Mouse (Mus musculus) small intestine, adult 2 months (tissue): ENCODE measurements around the gene Nipal3.

ENCODE experiments used
- CTCF ChIP-seq: fragments of 200-500 bp; IDR thresholded peaks from 2 replicates; pipeline ENCODE4 v1.5.1; 2012; ENCODE audit warnings: low read depth, mild to moderate bottlenecking, control low read depth, inconsistent platforms, low read length, moderate library complexity, mixed read lengths; ENCODE audit not compliant: insufficient replicate concordance, insufficient read length; ENCODE audit errors: extremely low read depth
- POLR2A ChIP-seq: fragments of 200-500 bp; IDR thresholded peaks from 2 replicates; pipeline ENCODE4 v1.6.1; 2012; ENCODE audit warnings: low read depth, mild to moderate bottlenecking, control low read depth, inconsistent platforms, low read length, moderate library complexity

DNA sequence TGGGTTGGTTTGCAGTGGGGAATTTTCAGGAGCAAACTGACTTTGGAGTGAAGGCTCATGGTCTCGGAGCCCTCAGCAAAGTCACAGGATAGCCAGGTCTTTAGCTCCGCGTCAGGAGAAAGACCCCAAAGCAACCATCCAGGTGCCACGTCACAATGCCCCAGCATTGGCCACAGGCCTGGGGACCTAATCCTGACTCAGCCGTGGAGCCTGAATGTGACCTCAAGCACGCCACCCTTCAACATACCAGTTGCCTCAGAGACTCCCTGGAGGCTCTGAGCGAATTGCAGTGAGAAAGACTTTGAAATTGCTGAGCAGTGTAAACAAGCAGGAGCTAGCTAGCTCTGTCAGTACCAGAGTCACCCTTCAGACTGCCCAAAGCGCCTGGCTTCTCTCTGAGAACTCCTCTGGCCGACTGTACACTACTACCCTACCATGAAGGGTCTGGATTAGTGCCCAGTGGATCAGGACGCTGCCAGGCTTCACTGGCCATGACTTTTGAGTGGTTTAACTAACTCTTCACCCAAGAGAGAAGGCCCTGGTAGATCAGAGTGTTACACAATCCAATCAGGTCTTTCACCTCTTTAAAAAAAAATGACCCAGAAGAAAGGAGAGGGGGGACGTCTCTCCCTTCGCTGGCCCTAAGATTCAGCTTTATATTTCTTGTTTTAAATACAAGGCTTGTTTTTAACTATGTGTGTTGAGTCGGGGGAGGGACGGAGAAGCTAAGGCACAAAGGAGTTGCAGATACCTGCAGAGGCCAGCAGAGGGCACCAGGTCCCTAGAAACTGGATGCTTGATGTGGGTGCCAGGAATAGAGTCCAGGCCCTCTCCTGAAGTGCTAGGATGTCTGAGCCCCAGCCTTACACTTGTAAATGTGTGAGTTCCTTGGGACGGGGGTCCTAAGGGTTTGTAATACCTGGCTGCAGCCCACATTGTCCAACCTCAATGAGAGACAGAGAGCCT is 21.8 kb upstream of the Nipal3 start:
- TF ChIP-seq CTCF = peak; percentile 92
- TF ChIP-seq POLR2A = no peak
